Mouse (Mus musculus) liver, embryonic 14.5 days (tissue): Measurements from ENCODE around the gene C1qb. TPM values are rescaled to one million over a fixed set of nuclear protein-coding genes. Genes with fewer than 3 reads are reported as not detected.
A peak's percentile ranks its signal among the peaks of the same experiment; 100 is the strongest.

Experiments used
- ATAC-seq: fragments of 200-750 bp; cut with Nextera tagmentation; 2 replicates; pipeline ENCODE4 v1.8.0; 2017; ENCODE audit warnings: moderate number of reproducible peaks, mild to moderate bottlenecking, moderate library complexity; ENCODE audit not compliant: insufficient read depth
- DNase-seq, 3 experiments: peaks; one replicate each; pipeline ENCODE4 v3.0.0-alpha.2; 2012 to 2013; ENCODE audit warnings: low read depth in 3 of 3, low spot score in 3 of 3
- H3K27ac ChIP-seq: fragments of 300-500 bp; sonication (generic); 2 replicates; pipeline ENCODE4 v1.5.1; 2014; ENCODE audit warnings: moderate library complexity, mild to moderate bottlenecking, control low read depth, inconsistent platforms
- H3K27me3 ChIP-seq: fragments of 300-500 bp; sonication (generic); 2 replicates; pipeline ENCODE4 v1.6.1; 2014; ENCODE audit warnings: mild to moderate bottlenecking, low read length, moderate library complexity; ENCODE audit not compliant: control insufficient read depth, insufficient read depth
- H3K36me3 ChIP-seq: fragments of 300-500 bp; sonication (generic); replicated peaks from 2 replicates; pipeline ENCODE4 v1.6.1; 2014; ENCODE audit warnings: low read depth; ENCODE audit not compliant: control insufficient read depth, insufficient read depth
- H3K4me1 ChIP-seq, 2 experiments: fragments of 200-500 bp in 1 of 2; fragments of 300-500 bp in 1 of 2; sonication (generic) in 1 of 2; replicated peaks; 2 replicates each; pipeline ENCODE4 v1.6.1; 2012 to 2014; ENCODE audit warnings: antibody characterized with exemption in 1 of 2, inconsistent platforms in 1 of 2, low read length in 1 of 2; ENCODE audit not compliant: control insufficient read depth in 2 of 2, insufficient read depth in 2 of 2
- H3K4me2 ChIP-seq: fragments of 300-500 bp; sonication (generic); 2 replicates; pipeline ENCODE4 v1.6.1; 2014; ENCODE audit warnings: low read depth, mild to moderate bottlenecking, control low read depth, moderate library complexity
- H3K4me3 ChIP-seq, 2 experiments: fragments of 200-500 bp in 1 of 2; fragments of 300-500 bp in 1 of 2; sonication (generic) in 1 of 2; 2 replicates each; pipeline ENCODE4 v1.5.1; 2012 to 2014; ENCODE audit warnings: low read depth in 2 of 2, low read length in 2 of 2, mild to moderate bottlenecking in 2 of 2, control low read depth in 1 of 2, inconsistent platforms in 1 of 2, moderate library complexity in 1 of 2; ENCODE audit not compliant: insufficient read depth in 1 of 2
- H3K9ac ChIP-seq: fragments of 300-500 bp; sonication (generic); replicated peaks from 2 replicates; pipeline ENCODE4 v1.6.1; 2014; ENCODE audit warnings: mild to moderate bottlenecking, control low read depth, moderate library complexity
- H3K9me3 ChIP-seq: fragments of 300-500 bp; sonication (generic); 2 replicates; pipeline ENCODE4 v1.6.1; 2016; ENCODE audit warnings: low read length, mixed read lengths; ENCODE audit not compliant: control insufficient read depth
- CTCF ChIP-seq: IDR thresholded peaks from 2 replicates; pipeline ENCODE4 v1.5.1; 2016; ENCODE audit warnings: antibody characterized with exemption, low read depth, control low read depth
- EP300 ChIP-seq: IDR thresholded peaks from 2 replicates; pipeline ENCODE4 v1.6.1; 2016; ENCODE audit warnings: antibody characterized with exemption, low read depth
- WGBS: fragments of 180-500 bp; shearing (Covaris S2); extraction: QIAGEN DNeasy Blood & Tissue Kit; methylation state at CpG from one replicate; pipeline ENCODE4 v1.1.7; 2014; ENCODE audit not compliant: insufficient replicate concordance; 5-methylcytosine and 5-hydroxymethylcytosine counted together
- polyA plus RNA-seq, 2 experiments: library from polyadenylated mRNA; depleted of rRNA in 1 of 2; stranded (reverse) in 1 of 2; unstranded in 1 of 2; fragments of >200 nt; fragmentation: Nextera tagmentation in 1 of 2; extraction: Ambion mirVana in 1 of 2; gene quantifications; 2 replicates each; pipeline versions ENCODE4 v1.2.1 to v1.2.3; 2012 to 2014

The C1qb gene
- polyA plus RNA-seq, 2 experiments: 57.9 to 100 TPM

GRCm38 (mm10) chr4:136842802-136843201, 43.2 kb downstream of the C1qb start:
- Histone ChIP-seq H3K4me2 (no peak overlapping the region), H3K9ac (no peak overlapping the region), H3K27ac (no peak overlapping the region), H3K9me3 (no peaks in the 10 kb centered on the region), H3K36me3 (no peaks in the 10 kb centered on the region), H3K4me3 (no peak overlapping the region), H3K4me1 (no peaks in the 10 kb centered on the region; a peak in 1 of 4 replicates), H3K27me3 (peaks cover 6% of the 10 kb centered on the region)
- DNase-seq (no peak), ATAC-seq (no peak)
- TF ChIP-seq EP300 (no peak), CTCF (no peak)
- 63% methylated on average over 10 of the region's 10 CpGs for WGBS

GRCm38 (mm10) chr4:136842033-136842432, 44.0 kb downstream of the C1qb start:
- no peak overlapping the region for H3K27ac ChIP-seq
- H3K4me2 ChIP-seq: no peak overlapping the region
- no peaks in the 10 kb centered on the region; a peak in 1 of 4 replicates for H3K4me1 ChIP-seq
- 19% methylated on average over 4 of the region's 4 CpGs for WGBS
- no peaks in the 10 kb centered on the region for H3K36me3 ChIP-seq
- no peak overlapping the region for H3K4me3 ChIP-seq
- H3K9ac ChIP-seq: no peak overlapping the region
- H3K27me3 ChIP-seq: peaks cover 13% of the 10 kb centered on the region
- TF ChIP-seq EP300 (no peak), CTCF (no peak)
- ATAC-seq (no peak), DNase-seq (no peak)
- no peaks in the 10 kb centered on the region for H3K9me3 ChIP-seq

GRCm38 (mm10) chr4:136841056-136841455, 44.9 kb downstream of the C1qb start:
- peaks cover 23% of the 10 kb centered on the region for H3K27me3 ChIP-seq
- H3K9ac ChIP-seq: no peak overlapping the region
- peak; percentile 23 to 33 (median 30) for DNase-seq
- no peak overlapping the region for H3K4me3 ChIP-seq
- no peak for ATAC-seq
- no peak overlapping the region for H3K27ac ChIP-seq
- 10% methylated on average over 5 of the region's 5 CpGs for WGBS
- H3K4me2 ChIP-seq: no peak overlapping the region
- TF ChIP-seq CTCF: peak; percentile 87
- no peak for TF ChIP-seq EP300
- no peaks in the 10 kb centered on the region; a peak in 1 of 4 replicates for H3K4me1 ChIP-seq
- H3K36me3 ChIP-seq: no peaks in the 10 kb centered on the region
- H3K9me3 ChIP-seq: no peaks in the 10 kb centered on the region

- no peak overlapping the region for H3K9ac ChIP-seq
- no peak overlapping the region for H3K4me3 ChIP-seq
- H3K36me3 ChIP-seq: no peaks in the 10 kb centered on the region
- H3K27me3 ChIP-seq: peaks cover 48% of the 10 kb centered on the region
- TF ChIP-seq CTCF (no peak), EP300 (no peak)
- H3K27ac ChIP-seq: no peak overlapping the region
- DNase-seq (no peak), ATAC-seq (no peak)
- no peaks in the 10 kb centered on the region; a peak in 1 of 4 replicates for H3K4me1 ChIP-seq
- no peaks in the 10 kb centered on the region for H3K9me3 ChIP-seq
- 43% methylated on average over 9 of the region's 9 CpGs for WGBS
- H3K4me2 ChIP-seq: no peak overlapping the region
These were observed 47.5 kb downstream of the C1qb start for GRCm38 (mm10) chr4:136838462-136838861.

- H3K27me3 ChIP-seq: peaks cover 49% of the 10 kb centered on the region
- TF ChIP-seq EP300 (no peak), CTCF (no peak)
- no peak overlapping the region for H3K9ac ChIP-seq
- no peaks in the 10 kb centered on the region for H3K36me3 ChIP-seq
- H3K4me3 ChIP-seq: no peak overlapping the region
- DNase-seq (no peak), ATAC-seq (no peak)
- H3K9me3 ChIP-seq: no peaks in the 10 kb centered on the region
- WGBS: 49% methylated on average over 9 of the region's 9 CpGs
- no peak overlapping the region for H3K4me2 ChIP-seq
- no peaks in the 10 kb centered on the region; a peak in 1 of 4 replicates for H3K4me1 ChIP-seq
- no peak overlapping the region for H3K27ac ChIP-seq
These were observed 48.0 kb downstream of the C1qb start for GRCm38 (mm10) chr4:136838026-136838425.
